Mouse (Mus musculus): ENCODE data around the gene Spsb3.

Gene Spsb3

GRCm38 (mm10) chr17:24874405-24874745 is 12.1 kb upstream of the Spsb3 start:
- DNase-seq (ENCODE audit: low read depth): no peak

DNA sequence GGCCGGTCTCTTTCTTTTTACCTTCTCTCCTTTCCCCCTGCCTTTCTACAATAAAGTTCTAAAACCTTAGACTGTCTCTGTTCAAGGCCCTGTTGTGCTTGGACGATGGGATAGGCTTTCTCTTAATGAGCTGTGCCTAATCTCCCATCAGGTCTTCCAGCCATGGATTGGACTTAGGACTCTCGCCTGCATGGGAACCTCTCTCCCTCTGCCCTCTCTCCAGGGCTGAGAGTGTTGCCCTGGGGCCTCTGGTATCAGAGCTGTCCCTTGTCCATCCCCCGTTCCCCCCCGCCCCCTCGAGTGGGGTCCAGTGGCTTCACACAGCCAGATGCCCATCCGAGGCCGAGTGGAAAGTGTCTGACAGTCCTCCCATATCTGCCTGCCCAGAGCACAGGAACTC is 11.5 kb upstream of the Spsb3 start:
- no peak for DNase-seq (ENCODE audit: low read depth)

- DNase-seq (ENCODE audit: low read depth): no peak
Measured at GRCm38 (mm10) chr17:24877336-24878116, 8.9 kb upstream of the Spsb3 start.

GRCm38 (mm10) chr17:24878117-24878397 is 8.4 kb upstream of the Spsb3 start:
- no peak for DNase-seq (ENCODE audit: low read depth)

- DNase-seq (ENCODE audit: low read depth): no peak
Measured at GRCm38 (mm10) chr17:24878531-24878930, 7.9 kb upstream of the Spsb3 start.

- DNase-seq (ENCODE audit: low read depth): peak; percentile 53
Measured at GRCm38 (mm10) chr17:24881738-24882440, 4.6 kb upstream of the Spsb3 start.

DNA sequence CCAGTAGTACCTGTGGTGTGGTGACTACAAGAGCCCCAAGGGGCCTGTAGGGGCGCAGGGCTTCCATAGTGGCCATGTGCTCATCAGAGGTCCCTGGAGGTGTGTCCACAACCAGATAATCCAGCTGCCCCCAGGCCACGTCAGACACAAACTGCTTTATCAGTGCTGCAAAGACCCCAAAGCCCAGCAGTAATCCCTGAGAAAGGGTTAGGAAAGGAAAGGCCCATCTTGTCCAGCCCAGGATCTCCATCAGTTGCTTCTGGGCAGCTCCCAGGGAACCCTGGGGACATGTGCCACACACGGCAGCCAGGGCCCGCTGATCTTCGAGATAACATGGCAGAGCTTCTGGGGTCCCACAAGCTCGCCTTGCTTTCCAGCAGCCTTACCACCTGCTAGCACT is 2.1 kb upstream of the Spsb3 start:
- no peak for DNase-seq (ENCODE audit: low read depth)

DNA sequence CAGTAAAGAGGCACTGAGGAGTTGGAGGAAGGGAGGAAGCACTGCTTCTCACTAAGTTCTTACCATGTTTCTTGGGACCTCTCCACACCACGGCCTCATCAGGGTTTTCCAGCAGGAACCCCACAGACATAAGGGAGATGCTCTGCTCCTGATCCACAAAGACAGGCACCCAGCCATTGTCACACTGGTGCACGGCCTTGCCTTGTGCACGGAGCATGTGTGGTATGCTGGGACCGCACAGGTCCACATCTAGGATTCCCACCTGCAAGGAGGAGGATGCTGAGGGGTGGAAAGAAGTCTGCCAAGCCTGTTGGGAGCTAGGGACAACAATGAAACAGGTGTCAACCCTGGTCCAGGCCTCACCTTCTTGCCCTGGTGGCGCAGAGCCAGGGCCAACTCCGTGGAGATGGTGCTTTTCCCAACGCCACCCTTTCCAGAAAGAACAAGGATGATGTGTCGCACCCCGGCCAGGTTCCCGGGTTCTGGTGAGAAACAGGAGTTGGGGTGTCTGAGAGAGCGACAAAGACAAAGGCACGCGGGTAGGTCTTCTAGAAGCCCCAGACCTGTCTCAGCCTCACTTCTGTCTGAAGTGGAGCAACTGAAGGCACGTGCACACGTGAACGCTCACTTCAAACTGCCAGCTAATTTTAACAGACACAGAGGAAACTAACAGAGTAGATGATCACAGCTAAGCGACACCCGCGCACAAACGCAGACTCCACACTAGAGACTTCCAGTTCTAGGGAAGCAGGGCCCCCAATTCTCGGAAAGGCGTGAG is 898 bp upstream of the Spsb3 start:
- DNase-seq (ENCODE audit: low read depth): no peak

GRCm38 (mm10) chr17:24886932-24887271 is 459 bp downstream of the Spsb3 start:
- no peak for DNase-seq (ENCODE audit: low read depth)

DNA sequence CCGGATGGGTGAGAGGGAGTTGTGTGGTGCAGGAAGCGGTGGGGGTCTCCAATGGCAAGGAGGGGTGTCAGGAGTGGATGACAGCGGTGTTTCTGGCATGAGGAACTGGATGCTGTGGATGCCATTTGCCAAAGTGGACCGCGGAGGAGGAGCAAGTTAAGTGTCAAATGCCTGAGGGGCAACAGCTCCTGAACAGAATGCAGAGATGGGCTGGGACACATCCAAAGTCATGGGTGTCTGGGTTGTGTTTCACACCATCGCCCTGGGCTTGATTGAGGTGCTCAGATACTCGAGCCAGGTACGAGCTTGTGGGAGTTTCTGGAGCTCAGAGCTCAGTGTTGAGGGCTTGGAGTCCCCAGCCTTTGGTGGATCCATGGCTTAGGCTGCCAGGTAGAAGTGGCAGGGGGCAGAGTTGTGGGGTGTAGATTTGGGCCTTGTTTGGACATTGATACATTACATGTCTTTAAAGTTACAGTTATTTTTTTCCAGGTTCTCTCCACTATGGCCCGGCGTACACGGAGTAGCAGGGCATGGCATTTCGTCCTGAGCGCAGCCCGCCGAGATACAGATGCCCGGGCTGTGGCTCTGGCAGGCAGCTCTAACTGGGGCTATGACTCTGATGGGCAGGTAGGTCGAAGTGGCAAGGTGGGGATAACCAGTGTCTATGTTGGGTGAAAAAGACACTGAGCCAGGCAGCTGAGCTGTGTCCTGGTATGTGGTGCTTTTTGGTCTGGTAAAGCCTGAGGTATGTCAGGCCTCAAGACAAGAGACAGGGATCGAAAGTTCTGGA is 1.0 kb downstream of the Spsb3 start:
- DNase-seq (ENCODE audit: low read depth): peak; percentile 52

DNA sequence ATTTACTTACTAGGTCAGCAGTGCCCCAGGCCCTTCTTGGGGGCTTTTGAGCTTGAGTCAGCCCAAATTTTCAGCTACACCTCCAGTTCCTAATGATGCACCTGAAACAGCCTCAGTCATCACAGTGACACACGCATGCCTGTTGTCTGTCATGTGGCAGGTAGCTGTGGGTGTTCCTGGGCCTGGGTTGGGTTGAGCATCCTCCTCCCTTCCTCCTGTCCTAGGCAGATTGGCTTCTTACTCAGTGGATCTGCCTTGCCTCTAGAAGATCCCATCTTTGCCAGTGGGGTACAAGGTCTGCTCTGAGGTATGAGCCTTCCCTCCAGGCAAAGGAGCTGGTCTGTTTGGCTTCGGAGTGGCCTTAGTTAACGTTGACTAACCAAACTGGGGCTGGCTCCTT is 2.4 kb downstream of the Spsb3 start:
- DNase-seq (ENCODE audit: low read depth): no peak

GRCm38 (mm10) chr17:24890151-24891092 is 4.0 kb downstream of the Spsb3 start:
- no peak for DNase-seq (ENCODE audit: low read depth)

DNA sequence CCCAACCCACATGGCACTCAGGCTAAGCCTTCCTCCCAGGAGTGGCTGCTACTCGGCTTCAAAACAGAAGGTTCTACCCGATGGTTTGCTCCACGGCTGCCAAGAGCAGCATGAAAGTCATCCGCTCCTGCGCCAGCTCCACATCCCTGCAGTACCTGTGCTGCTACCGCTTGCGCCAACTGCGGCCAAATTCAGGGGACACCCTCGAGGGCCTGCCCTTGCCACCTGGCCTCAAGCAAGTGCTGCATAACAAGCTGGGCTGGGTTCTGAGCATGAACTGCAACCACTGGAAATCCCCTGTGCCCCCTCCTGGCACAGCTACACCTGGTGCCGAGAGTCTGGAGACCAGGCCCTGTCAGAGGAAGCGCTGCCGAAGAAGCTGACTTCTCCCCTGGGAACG is 4.9 kb downstream of the Spsb3 start:
- DNase-seq (ENCODE audit: low read depth): no peak

DNA sequence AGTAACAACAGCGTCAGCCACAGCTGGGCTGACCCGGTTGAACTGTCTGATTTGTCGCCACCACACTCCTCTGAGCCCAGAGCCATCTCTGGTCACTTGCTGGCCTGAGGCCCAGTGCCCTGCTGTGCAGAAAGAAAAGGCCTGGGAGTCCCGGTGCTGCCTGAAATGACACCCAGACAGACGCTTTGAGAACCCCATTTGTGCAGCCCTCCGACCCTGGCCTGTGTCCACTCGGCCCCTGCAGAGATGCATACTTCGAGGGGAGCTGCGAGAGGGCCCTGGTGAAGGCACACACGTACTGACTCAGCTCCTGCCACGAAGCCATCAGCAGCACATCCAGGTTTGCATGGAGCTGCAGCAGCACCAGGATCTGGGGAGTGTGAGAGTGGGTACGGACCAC is 6.3 kb downstream of the Spsb3 start:
- DNase-seq (ENCODE audit: low read depth): no peak

DNA sequence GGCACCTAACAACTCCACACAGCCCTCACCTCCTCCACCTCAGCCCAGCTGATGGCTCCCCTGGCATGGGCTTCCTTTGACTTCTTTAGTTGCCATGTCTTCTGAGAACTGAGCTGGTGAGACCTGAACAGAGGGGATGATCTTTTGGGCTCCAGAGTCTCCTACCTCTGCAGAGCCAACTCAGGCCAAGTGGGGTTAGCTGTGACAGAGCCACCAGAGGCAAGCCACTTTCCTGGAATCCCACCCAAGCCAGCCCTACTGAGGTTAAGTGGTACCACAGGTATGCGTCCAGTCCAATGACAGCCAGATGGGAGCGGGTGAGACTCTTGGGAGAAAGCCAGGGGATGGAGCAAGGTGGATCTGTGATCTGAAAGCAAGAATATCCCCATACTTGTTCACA is 6.8 kb downstream of the Spsb3 start:
- DNase-seq (ENCODE audit: low read depth): no peak

GRCm38 (mm10) chr17:24894061-24894994 is 7.9 kb downstream of the Spsb3 start:
- no peak for DNase-seq (ENCODE audit: low read depth)

DNA sequence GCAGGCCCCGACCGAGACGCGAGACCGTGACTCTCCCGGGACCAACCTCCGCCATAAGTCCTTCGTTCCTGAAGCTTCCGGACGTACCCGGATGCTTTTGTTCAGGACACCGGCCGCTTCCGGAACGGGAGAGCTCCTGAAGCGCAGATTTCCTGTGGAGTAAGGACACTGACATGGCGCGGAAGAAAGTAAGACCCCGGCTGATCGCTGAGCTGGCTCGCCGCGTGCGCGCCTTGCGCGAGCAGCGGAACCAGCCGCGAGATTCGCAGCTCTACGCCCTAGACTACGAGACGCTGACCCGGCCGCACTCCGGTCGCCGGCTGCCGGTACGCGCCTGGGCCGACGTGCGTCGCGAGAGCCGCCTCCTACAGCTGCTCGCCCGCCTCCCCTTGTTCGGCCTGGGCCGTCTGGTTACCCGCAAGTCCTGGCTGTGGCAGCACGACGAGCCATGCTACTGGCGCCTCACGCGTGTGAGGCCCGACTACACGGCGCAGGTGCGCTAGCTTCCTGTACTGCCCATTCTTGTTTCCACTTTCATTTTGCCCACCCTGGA is 8.6 kb downstream of the Spsb3 start, which contains the start of the genes Eme2 and Mrps34:
TSS of gene Eme2 (minus strand) at position 93 of the 553 bp plus-strand sequence.
TSS of gene Mrps34 (plus strand) at position 122 of the 553 bp plus-strand sequence.
- DNase-seq (ENCODE audit: low read depth): peak; percentile 91

DNA sequence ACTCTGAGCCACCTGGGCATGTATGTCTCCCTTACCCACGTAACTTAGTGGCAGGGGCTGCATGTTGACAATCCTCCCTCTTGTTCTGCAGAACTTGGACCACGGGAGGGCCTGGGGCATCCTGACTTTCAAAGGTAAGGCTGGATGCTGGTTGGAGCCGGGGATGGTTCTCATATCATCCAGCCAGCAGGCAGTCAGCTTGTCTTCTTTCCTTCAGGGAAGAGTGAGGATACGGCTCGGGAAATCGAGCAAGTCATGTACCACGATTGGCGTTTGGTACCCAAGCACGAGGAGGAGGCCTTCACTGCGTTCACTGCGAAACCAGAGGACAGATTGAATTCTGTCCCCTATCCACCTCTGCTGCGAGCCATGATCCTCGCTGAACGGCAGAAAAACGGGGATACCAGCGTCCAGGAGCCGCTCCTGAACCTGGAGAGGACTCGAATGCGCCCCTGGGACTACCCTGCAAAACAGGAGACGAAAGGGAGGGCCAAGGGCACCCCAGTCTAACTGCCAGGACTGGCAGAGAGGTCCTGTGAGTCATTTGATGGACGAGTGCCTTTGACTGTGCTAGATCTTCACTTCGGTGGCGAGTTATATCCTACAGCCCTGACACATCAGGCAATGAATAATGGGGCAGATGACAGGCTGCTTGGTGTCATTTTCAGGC is 9.3 kb downstream of the Spsb3 start:
- DNase-seq (ENCODE audit: low read depth): no peak
